Mouse (Mus musculus) heart, adult 2 months (tissue): ENCODE measurements around the gene Ano10. TPM values are rescaled to one million over a fixed set of nuclear protein-coding genes. Genes with fewer than 3 reads are reported as not detected.

Experiments used
- DNase-seq, 2 experiments: peaks; one replicate each; pipeline ENCODE4 v3.0.0; 2021
- H3K27ac ChIP-seq: fragments of 200-600 bp; 2 replicates; pipeline ENCODE4 v1.8.1; 2022
- H3K27me3 ChIP-seq: fragments of 200-500 bp; 2 replicates; pipeline ENCODE4 v1.6.1; 2012; ENCODE audit warnings: mild to moderate bottlenecking, low read length, inconsistent platforms, mixed read lengths; ENCODE audit not compliant: control insufficient read depth, insufficient read depth
- H3K36me3 ChIP-seq: fragments of 200-500 bp; 2 replicates; pipeline ENCODE4 v1.6.1; 2012; ENCODE audit warnings: low read length, inconsistent platforms; ENCODE audit not compliant: control insufficient read depth, insufficient read depth
- H3K4me1 ChIP-seq: fragments of 200-500 bp; 2 replicates; pipeline ENCODE4 v1.6.1; 2011; ENCODE audit warnings: low read length; ENCODE audit not compliant: control insufficient read depth, insufficient read depth
- H3K4me3 ChIP-seq: fragments of 200-600 bp; 2 replicates; pipeline ENCODE4 v1.8.1; 2022
- H3K79me2 ChIP-seq: fragments of 200-500 bp; replicated peaks from 2 replicates; pipeline ENCODE4 v1.6.1; 2012; ENCODE audit warnings: mild to moderate bottlenecking, inconsistent platforms, low read length, moderate library complexity, mixed read lengths; ENCODE audit not compliant: control insufficient read depth, insufficient read depth
- H3K9ac ChIP-seq: fragments of 200-500 bp; 2 replicates; pipeline ENCODE4 v1.6.1; 2012; ENCODE audit warnings: low read depth, mild to moderate bottlenecking, control low read depth, inconsistent platforms, low read length, mixed read lengths
- CTCF ChIP-seq: fragments of 200-600 bp; IDR thresholded peaks from 2 replicates; pipeline ENCODE4 v1.8.1; 2022; ENCODE audit warnings: antibody characterized with exemption, mild to moderate bottlenecking, moderate library complexity
- EP300 ChIP-seq: fragments of 200-500 bp; IDR thresholded peaks from 2 replicates; pipeline ENCODE4 v1.6.1; 2011; ENCODE audit warnings: low read depth, low read length, control low read depth; ENCODE audit not compliant: insufficient read depth
- POLR2A ChIP-seq: fragments of 200-500 bp; IDR thresholded peaks from 2 replicates; pipeline ENCODE4 v1.6.1; 2011; ENCODE audit warnings: mild to moderate bottlenecking, low read depth, low read length, control low read depth; ENCODE audit not compliant: insufficient read depth
- WGBS: fragments of 180-500 bp; shearing (Covaris S2); methylation state at CpG from one replicate; pipeline ENCODE4 v1.1.7; 2018; 5-methylcytosine and 5-hydroxymethylcytosine counted together
- intact Hi-C: fragments of 180-260 bp; cut with DNase I; formaldehyde crosslinking; loops from one replicate; pipeline ENCODE4 v1.15.1; 2025
- polyA plus RNA-seq: library from polyadenylated mRNA; depleted of rRNA; stranded (reverse); fragments of >200 nt; gene quantifications from 2 replicates; pipeline ENCODE4 v1.2.3, GENCODE M21; 2012
- total RNA-seq, 2 experiments: library from RNA; stranded (reverse); gene quantifications; 2 replicates each; pipeline ENCODE4 v1.2.3; 2021

The Ano10 gene
- total and polyA plus RNA-seq, 3 experiments = 167 to 214 (median 180) TPM

DNA sequence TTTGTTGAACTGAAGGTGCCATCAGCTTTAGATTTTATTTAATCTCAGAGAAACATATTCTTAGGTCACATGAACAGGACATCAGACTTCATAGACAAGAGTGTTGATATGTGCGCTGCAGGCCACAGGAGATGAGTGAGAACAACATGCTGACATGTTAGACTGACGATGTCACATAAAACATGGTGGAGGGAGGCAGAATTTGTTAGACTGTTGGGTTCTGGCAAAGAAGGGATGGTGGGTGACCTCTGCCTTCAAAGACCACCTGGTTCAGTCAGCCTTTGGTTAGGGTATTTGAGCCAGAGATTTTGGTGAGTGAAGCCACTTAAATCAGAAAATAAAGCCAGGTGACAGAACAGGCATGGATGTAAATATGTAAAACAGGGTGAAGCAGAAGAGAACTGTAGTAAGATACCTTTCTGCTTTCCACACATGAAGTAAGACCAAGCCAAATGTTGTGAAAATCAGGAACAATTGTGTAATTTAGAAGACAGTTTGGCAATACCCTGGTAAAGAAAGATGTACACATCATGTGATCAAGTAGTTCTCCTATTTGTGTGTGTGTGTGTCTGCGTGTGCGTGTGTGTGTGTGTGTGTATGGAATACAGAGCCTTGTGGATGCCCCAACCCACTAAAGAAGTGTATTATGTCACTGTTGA is 155.7 kb downstream of the Ano10 start:
- H3K27ac ChIP-seq = no peak overlapping the region; the same call in 1 of the 2 replicates
- peaks cover 43% of the 10 kb centered on the region for H3K4me1 ChIP-seq
- no peak overlapping the region for H3K4me3 ChIP-seq
- WGBS = 82% methylated on average over 4 of the region's 4 CpGs
- TF ChIP-seq EP300 (no peak), CTCF (no peak), POLR2A (no peak)
- peaks cover 8% of the 10 kb centered on the region for H3K79me2 ChIP-seq
- intact Hi-C loops = loop anchor here (5.0 kb wide), 1 partner anchor 34 kb away; no protein-coding TSS in a partner anchor
- no peak overlapping the region for H3K9ac ChIP-seq
- H3K36me3 ChIP-seq = peaks cover 71% of the 10 kb centered on the region
- peak in 1 of 2 experiments; percentile 4 for DNase-seq
- no peaks in the 10 kb centered on the region for H3K27me3 ChIP-seq

DNA sequence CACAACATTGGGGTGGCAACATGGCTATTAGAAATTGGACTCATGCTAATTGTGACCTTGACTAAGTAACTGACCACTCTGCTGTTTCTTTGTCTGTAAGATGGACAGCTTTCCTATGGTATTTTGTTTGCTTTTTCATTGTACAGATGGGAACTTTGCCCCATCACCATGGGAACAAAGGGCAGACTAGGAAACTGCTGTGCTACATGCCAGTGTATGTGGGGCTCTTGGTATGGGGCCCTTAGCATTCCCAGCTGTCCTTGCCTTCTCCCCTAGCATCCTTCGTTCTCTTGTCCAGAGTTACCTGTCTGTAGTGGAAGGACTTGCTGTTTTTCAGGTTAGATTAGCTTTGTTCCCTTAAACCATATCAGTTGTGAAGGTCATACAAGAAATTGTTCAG is 156.3 kb downstream of the Ano10 start:
- no peak overlapping the region for H3K9ac ChIP-seq
- intact Hi-C loops = loop anchor here (5.0 kb wide), 1 partner anchor 34 kb away; no protein-coding TSS in a partner anchor
- no peak for DNase-seq
- H3K79me2 ChIP-seq = peaks cover 8% of the 10 kb centered on the region
- TF ChIP-seq EP300 (no peak), CTCF (no peak), POLR2A (no peak)
- 79% methylated on average over 1 of the region's 1 CpGs for WGBS
- no peaks in the 10 kb centered on the region for H3K27me3 ChIP-seq
- peak overlapping the region; percentile 9; the same call in 1 of the 2 replicates for H3K27ac ChIP-seq
- H3K4me3 ChIP-seq = no peak overlapping the region
- H3K4me1 ChIP-seq = peaks cover 41% of the 10 kb centered on the region
- peaks cover 72% of the 10 kb centered on the region for H3K36me3 ChIP-seq

DNA sequence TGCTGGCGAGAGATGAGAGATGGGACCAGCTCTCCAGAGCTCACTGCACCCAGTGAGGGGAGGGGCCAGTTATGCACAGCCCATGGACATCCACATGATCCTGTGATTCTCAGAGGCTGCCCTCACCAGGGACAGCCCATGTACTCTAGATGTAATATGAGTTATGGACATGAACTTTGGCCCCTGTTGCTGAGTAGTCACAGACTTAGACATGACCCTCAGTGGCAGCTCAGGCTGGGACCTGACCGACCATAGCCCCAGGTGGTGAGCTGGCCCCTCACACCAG is 158.4 kb downstream of the Ano10 start:
- H3K4me3 ChIP-seq = no peak overlapping the region
- TF ChIP-seq CTCF = no peak
- TF ChIP-seq POLR2A = no peak
- no peak for TF ChIP-seq EP300
- no peak overlapping the region for H3K9ac ChIP-seq
- H3K36me3 ChIP-seq = peaks cover 77% of the 10 kb centered on the region
- H3K27me3 ChIP-seq = no peaks in the 10 kb centered on the region
- intact Hi-C loops = loop anchor here (5.0 kb wide), 1 partner anchor 36 kb away; no protein-coding TSS in a partner anchor
- 61% methylated on average over 2 of the region's 2 CpGs for WGBS
- H3K4me1 ChIP-seq = peaks cover 37% of the 10 kb centered on the region
- peaks cover 10% of the 10 kb centered on the region for H3K79me2 ChIP-seq
- DNase-seq = no peak
- H3K27ac ChIP-seq = peak overlapping the region; percentile 74

DNA sequence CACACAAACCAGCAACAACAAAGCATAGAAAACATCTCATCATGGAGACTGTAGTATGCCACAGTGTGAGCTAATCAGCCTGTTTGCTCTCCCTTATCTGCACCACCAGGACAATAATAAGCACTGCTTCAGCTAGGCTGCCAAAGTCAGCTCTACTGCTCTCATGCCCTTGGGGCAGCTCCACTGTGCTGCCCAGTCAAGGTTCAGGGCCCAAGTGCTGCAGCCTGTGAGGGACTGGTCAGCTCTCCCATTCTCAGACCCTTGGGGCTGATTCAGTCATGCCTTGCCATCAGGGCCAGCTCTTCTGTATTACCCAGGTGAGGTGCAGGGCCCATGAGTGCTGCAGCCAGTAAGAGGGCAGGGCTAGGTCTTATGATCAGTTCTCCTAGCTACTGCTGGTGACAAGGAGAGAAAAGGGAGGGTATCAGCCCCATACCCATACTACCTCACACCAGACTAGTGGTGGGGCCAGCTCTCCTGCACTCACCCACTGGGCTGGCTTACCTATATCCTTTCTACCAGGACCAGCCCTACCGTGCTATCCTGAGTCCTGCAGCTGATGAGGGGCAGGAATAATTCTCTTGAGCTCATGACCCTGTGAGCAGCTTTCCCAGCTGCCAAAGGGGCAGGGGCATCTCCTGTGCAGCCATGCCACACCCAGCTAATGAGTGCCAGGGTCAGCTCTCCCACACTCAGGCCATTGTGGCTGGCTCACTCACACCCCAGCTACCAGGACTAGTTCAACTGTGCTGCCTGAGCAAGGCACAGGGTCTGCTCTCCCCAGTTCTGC is 158.9 kb downstream of the Ano10 start:
- Histone ChIP-seq H3K9ac (no peak overlapping the region), H3K79me2 (peaks cover 10% of the 10 kb centered on the region), H3K4me3 (no peak overlapping the region), H3K27ac (peak overlapping the region; percentile 74), H3K36me3 (peaks cover 72% of the 10 kb centered on the region), H3K4me1 (peaks cover 39% of the 10 kb centered on the region), H3K27me3 (no peaks in the 10 kb centered on the region)
- 7% methylated on average over 1 of the region's 1 CpGs for WGBS
- 0 out of 2 replicates have a peak, but pooled peaks have one; percentile 14 for TF ChIP-seq EP300
- TF ChIP-seq CTCF = 0 out of 2 replicates have a peak, but pooled peaks have one; percentile 6
- 0 out of 2 replicates have a peak, but pooled peaks have one; percentile 5 for TF ChIP-seq POLR2A
- intact Hi-C loops = loop anchor here (5.0 kb wide), 1 partner anchor 37 kb away; no protein-coding TSS in a partner anchor
- DNase-seq = peak in 1 of 2 experiments; percentile 61

DNA sequence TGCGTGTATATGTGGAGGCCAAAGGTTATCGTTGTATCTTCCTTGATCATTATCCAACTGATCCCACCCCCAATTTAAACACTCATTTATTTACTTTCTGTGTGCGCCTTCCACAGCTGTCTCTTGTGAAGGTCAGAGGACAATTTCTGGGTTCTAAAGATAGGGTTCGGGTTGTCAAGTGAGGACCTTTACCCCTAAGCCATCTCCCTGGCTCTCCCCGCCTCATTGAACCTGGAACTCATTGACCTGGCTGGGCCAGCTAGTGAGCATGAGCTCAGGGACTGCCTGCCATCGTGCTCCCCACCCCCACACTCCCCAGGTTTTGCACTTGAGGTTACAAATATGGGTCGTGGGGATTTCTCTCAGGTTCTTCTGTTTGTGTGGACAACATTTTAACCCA is 162.1 kb downstream of the Ano10 start:
- TF ChIP-seq CTCF (no peak), POLR2A (no peak), EP300 (no peak)
- WGBS = 72% methylated on average over 7 of the region's 7 CpGs
- Histone ChIP-seq H3K4me1 (peaks cover 42% of the 10 kb centered on the region), H3K9ac (no peak overlapping the region), H3K4me3 (no peak overlapping the region), H3K36me3 (peaks cover 67% of the 10 kb centered on the region), H3K79me2 (peaks cover 15% of the 10 kb centered on the region), H3K27ac (no peak overlapping the region), H3K27me3 (no peaks in the 10 kb centered on the region)
- intact Hi-C loops = no loop called here
- DNase-seq = no peak
